Mouse (Mus musculus) cerebellum, adult 2 months (tissue): ENCODE measurements around the gene Hivep3.

Source experiments
- CTCF ChIP-seq: fragments of 200-500 bp; IDR thresholded peaks from 2 replicates; pipeline ENCODE4 v1.5.1; 2011; ENCODE audit warnings: low read depth, mild to moderate bottlenecking, control low read depth, low read length, moderate library complexity, borderline replicate concordance; ENCODE audit not compliant: insufficient read depth
- POLR2A ChIP-seq: fragments of 200-500 bp; IDR thresholded peaks from 2 replicates; pipeline ENCODE4 v1.6.1; 2011; ENCODE audit warnings: low read length, control low read depth, borderline replicate concordance; ENCODE audit not compliant: insufficient read depth

DNA sequence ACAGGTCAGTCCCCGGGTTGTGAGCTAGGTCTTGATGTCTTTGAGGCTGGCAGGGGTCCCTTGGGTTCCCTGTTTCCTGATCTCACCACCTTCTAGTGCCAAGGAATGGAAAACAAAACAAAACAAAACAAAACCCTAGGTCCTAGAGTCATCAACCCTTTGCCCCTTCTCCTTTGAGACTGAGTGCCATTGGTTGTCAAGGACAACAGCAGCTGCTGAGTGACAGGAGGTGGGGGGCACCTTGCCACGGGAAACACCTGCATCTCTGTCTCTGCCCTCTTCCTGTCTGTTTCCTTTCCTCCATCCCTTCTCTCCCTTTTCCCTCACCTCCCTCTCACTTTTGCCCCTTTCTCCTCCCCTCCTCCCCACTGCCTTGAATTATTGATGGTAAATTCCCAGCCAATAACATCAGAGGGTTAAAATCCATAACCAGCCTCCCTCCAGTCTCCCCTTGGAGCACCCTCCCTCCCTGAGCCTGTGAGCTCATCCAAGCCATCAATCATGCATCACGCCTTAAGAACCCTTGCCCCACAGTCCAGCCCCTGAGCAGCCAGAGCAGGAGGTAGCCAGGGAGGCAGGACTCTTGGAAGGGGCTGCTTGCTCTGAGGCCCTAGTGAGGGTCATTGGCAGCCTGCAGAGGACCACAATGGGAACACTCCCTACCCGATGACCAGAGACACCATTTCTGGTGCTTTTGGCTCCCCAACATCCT, 253.9 kb downstream of the Hivep3 start:
- no peak for TF ChIP-seq CTCF
- TF ChIP-seq POLR2A = no peak
